Mouse (Mus musculus): ENCODE results near the gene Kdm7a. TPM values are rescaled to one million over a fixed set of nuclear protein-coding genes. Genes with fewer than 3 reads are reported as not detected.
A peak's percentile ranks its signal among the peaks of the same experiment; 100 is the strongest.

The Kdm7a gene
- polyA plus RNA-seq, 1 experiment, result 2.8 TPM

GRCm38 (mm10) chr6:39242718-39243471 is 36.3 kb upstream of the Kdm7a start:
- H3K4me3 ChIP-seq (ENCODE audit: insufficient read depth, low read depth, low read length), result no peak overlapping the region

GRCm38 (mm10) chr6:39241421-39241891 is 34.9 kb upstream of the Kdm7a start:
- WGBS, result 47% methylated on average over 4 of the region's 4 CpGs
- Histone ChIP-seq H3K27me3 (replicated peaks; ENCODE audit: control insufficient read depth, insufficient read depth, low read length) (no peaks in the 10 kb centered on the region), H3K4me3 (ENCODE audit: insufficient read depth, low read depth, low read length) (no peak overlapping the region), H3K27ac (ENCODE audit: insufficient read depth, low read depth, low read length) (no peak overlapping the region), H3K36me3 (ENCODE audit: control insufficient read depth, insufficient read depth, low read length) (no peaks in the 10 kb centered on the region), H3K4me1 (ENCODE audit: control insufficient read depth, insufficient read depth, low read length) (peaks cover 22% of the 10 kb centered on the region)
- TF ChIP-seq POLR2A (IDR thresholded peaks at IDR 0.05; ENCODE audit: low read depth, low read length) (no peak), CTCF (conservative IDR thresholded peaks at IDR 0.05; ENCODE audit: insufficient read depth, insufficient read length, low read depth, low read length) (no peak)
- peak; percentile 56 for DNase-seq

More at GRCm38 (mm10) chr6:39242718-39243471, 36.3 kb upstream of the Kdm7a start:
- TF ChIP-seq CTCF (conservative IDR thresholded peaks at IDR 0.05; ENCODE audit: insufficient read depth, insufficient read length, low read depth, low read length) (no peak), POLR2A (IDR thresholded peaks at IDR 0.05; ENCODE audit: low read depth, low read length) (no peak)
- no peaks in the 10 kb centered on the region for H3K27me3 ChIP-seq (replicated peaks; ENCODE audit: control insufficient read depth, insufficient read depth, low read length)
- no peaks in the 10 kb centered on the region for H3K36me3 ChIP-seq (ENCODE audit: control insufficient read depth, insufficient read depth, low read length)
- H3K4me1 ChIP-seq (ENCODE audit: control insufficient read depth, insufficient read depth, low read length), result peaks cover 22% of the 10 kb centered on the region
- H3K27ac ChIP-seq (ENCODE audit: insufficient read depth, low read depth, low read length), result peak overlapping the region; percentile 58; the same call in 1 of the 2 replicates
- peak; percentile 91 for DNase-seq
- WGBS, result 29% methylated on average over 8 of the region's 8 CpGs

- Histone ChIP-seq H3K4me1 (ENCODE audit: control insufficient read depth, insufficient read depth, low read length) (peaks cover 22% of the 10 kb centered on the region), H3K27me3 (replicated peaks; ENCODE audit: control insufficient read depth, insufficient read depth, low read length) (no peaks in the 10 kb centered on the region), H3K4me3 (ENCODE audit: insufficient read depth, low read depth, low read length) (no peak overlapping the region), H3K27ac (ENCODE audit: insufficient read depth, low read depth, low read length) (no peak overlapping the region), H3K36me3 (ENCODE audit: control insufficient read depth, insufficient read depth, low read length) (no peaks in the 10 kb centered on the region)
- WGBS, result 80% methylated on average over 3 of the region's 3 CpGs
- DNase-seq, result no peak
- TF ChIP-seq CTCF (conservative IDR thresholded peaks at IDR 0.05; ENCODE audit: insufficient read depth, insufficient read length, low read depth, low read length), result no peak
- TF ChIP-seq POLR2A (IDR thresholded peaks at IDR 0.05; ENCODE audit: low read depth, low read length), result no peak
These were observed 34.4 kb upstream of the Kdm7a start for GRCm38 (mm10) chr6:39240956-39241355.

GRCm38 (mm10) chr6:39237887-39238286 is 31.3 kb upstream of the Kdm7a start:
- Histone ChIP-seq H3K27me3 (replicated peaks; ENCODE audit: control insufficient read depth, insufficient read depth, low read length) (no peaks in the 10 kb centered on the region), H3K4me1 (ENCODE audit: control insufficient read depth, insufficient read depth, low read length) (peaks cover 10% of the 10 kb centered on the region), H3K36me3 (ENCODE audit: control insufficient read depth, insufficient read depth, low read length) (no peaks in the 10 kb centered on the region), H3K4me3 (ENCODE audit: insufficient read depth, low read depth, low read length) (no peak overlapping the region), H3K27ac (ENCODE audit: insufficient read depth, low read depth, low read length) (no peak overlapping the region)
- TF ChIP-seq CTCF (conservative IDR thresholded peaks at IDR 0.05; ENCODE audit: insufficient read depth, insufficient read length, low read depth, low read length) (no peak), POLR2A (IDR thresholded peaks at IDR 0.05; ENCODE audit: low read depth, low read length) (no peak)
- DNase-seq, result peak; percentile 33
- 51% methylated on average over 3 of the region's 3 CpGs for WGBS

- WGBS, result 81% methylated on average over 4 of the region's 4 CpGs
- Histone ChIP-seq H3K4me1 (ENCODE audit: control insufficient read depth, insufficient read depth, low read length) (no peaks in the 10 kb centered on the region), H3K36me3 (ENCODE audit: control insufficient read depth, insufficient read depth, low read length) (no peaks in the 10 kb centered on the region), H3K27me3 (replicated peaks; ENCODE audit: control insufficient read depth, insufficient read depth, low read length) (no peaks in the 10 kb centered on the region), H3K27ac (ENCODE audit: insufficient read depth, low read depth, low read length) (no peak overlapping the region), H3K4me3 (ENCODE audit: insufficient read depth, low read depth, low read length) (no peak overlapping the region)
- DNase-seq, result no peak
- no peak for TF ChIP-seq POLR2A (IDR thresholded peaks at IDR 0.05; ENCODE audit: low read depth, low read length)
- TF ChIP-seq CTCF (conservative IDR thresholded peaks at IDR 0.05; ENCODE audit: insufficient read depth, insufficient read length, low read depth, low read length), result no peak
These were observed 26.0 kb upstream of the Kdm7a start for GRCm38 (mm10) chr6:39232617-39233016.

- DNase-seq, result peak; percentile 26
- H3K27me3 ChIP-seq (replicated peaks; ENCODE audit: control insufficient read depth, insufficient read depth, low read length), result no peaks in the 10 kb centered on the region
- TF ChIP-seq CTCF (conservative IDR thresholded peaks at IDR 0.05; ENCODE audit: insufficient read depth, insufficient read length, low read depth, low read length), result no peak
- TF ChIP-seq POLR2A (IDR thresholded peaks at IDR 0.05; ENCODE audit: low read depth, low read length), result no peak
- no peak overlapping the region for H3K27ac ChIP-seq (ENCODE audit: insufficient read depth, low read depth, low read length)
- no peaks in the 10 kb centered on the region for H3K36me3 ChIP-seq (ENCODE audit: control insufficient read depth, insufficient read depth, low read length)
- no peaks in the 10 kb centered on the region for H3K4me1 ChIP-seq (ENCODE audit: control insufficient read depth, insufficient read depth, low read length)
- WGBS, result 94% methylated on average over 8 of the region's 8 CpGs
- no peak overlapping the region for H3K4me3 ChIP-seq (ENCODE audit: insufficient read depth, low read depth, low read length)
These were observed 24.1 kb upstream of the Kdm7a start for GRCm38 (mm10) chr6:39230664-39231063.

- Histone ChIP-seq H3K4me1 (ENCODE audit: control insufficient read depth, insufficient read depth, low read length) (no peaks in the 10 kb centered on the region), H3K27me3 (replicated peaks; ENCODE audit: control insufficient read depth, insufficient read depth, low read length) (no peaks in the 10 kb centered on the region), H3K36me3 (ENCODE audit: control insufficient read depth, insufficient read depth, low read length) (no peaks in the 10 kb centered on the region), H3K4me3 (ENCODE audit: insufficient read depth, low read depth, low read length) (no peak overlapping the region), H3K27ac (ENCODE audit: insufficient read depth, low read depth, low read length) (no peak overlapping the region)
- no peak for DNase-seq
- TF ChIP-seq POLR2A (IDR thresholded peaks at IDR 0.05; ENCODE audit: low read depth, low read length), result no peak
- TF ChIP-seq CTCF (conservative IDR thresholded peaks at IDR 0.05; ENCODE audit: insufficient read depth, insufficient read length, low read depth, low read length), result no peak
- WGBS, result 60% methylated on average over 9 of the region's 9 CpGs
These were observed 20.0 kb upstream of the Kdm7a start for GRCm38 (mm10) chr6:39226610-39226955.

Data from kidney, adult 2 months (tissue).